Mouse (Mus musculus): ENCODE results near the gene St3gal3. TPM values are rescaled to one million over a fixed set of nuclear protein-coding genes. Genes with fewer than 3 reads are reported as not detected.

The St3gal3 gene
- polyA plus RNA-seq, 1 experiment from 2014 or later, result 6.2 TPM

DNA sequence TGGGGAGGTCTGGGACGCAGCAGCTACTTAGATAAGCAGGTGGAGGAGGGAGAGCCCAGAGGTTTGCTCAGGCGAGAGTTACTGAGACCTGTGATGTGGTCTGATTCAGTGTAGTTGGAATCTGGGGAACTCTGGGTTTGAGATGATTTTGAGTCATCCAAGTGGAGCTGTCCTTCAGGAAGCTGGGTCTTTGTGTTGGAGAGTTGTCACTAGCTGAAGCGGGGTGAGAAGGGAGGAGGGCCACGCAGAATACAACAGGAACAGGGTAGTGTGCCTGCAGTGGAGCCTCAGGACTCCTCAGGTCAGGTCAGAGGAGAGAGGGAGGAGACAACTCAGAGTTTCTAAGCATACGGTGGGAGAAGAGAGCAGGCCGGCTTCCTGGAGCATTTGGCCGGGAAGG is 134.8 kb downstream of the St3gal3 start:
- Histone ChIP-seq H3K4me2 (ENCODE audit: low read length) (no peak overlapping the region), H3K36me3 (ENCODE audit: control insufficient read depth, insufficient read depth, low read length) (no peaks in the 10 kb centered on the region), H3K4me3 (ENCODE audit: control insufficient read depth in 1 of 2, insufficient read depth in 1 of 2, low read depth in 1 of 2, low read length in 2 of 2) (no peak overlapping the region), H3K27ac (replicated peaks in 1 of 2; ENCODE audit: control insufficient read depth in 1 of 2, insufficient read depth in 1 of 2, low read depth in 2 of 2, low read length in 2 of 2) (peak overlapping the region in 1 of 2 experiments; percentile 30; a peak in 1 of 4 replicates), H3K9ac (ENCODE audit: low read length) (no peak overlapping the region), H3K9me3 (ENCODE audit: control insufficient read depth, low read length) (no peaks in the 10 kb centered on the region), H3K4me1 (ENCODE audit: control insufficient read depth in 2 of 2, insufficient read depth in 2 of 2, low read length in 2 of 2) (peaks cover 33 to 38% of the 10 kb centered on the region in 2 experiments), H3K27me3 (ENCODE audit: control insufficient read depth, insufficient read depth, low read length) (no peaks in the 10 kb centered on the region)
- ATAC-seq (ENCODE audit: insufficient number of reproducible peaks, insufficient read depth, low FRiP score, low read depth), result no peak
- WGBS, result 40% methylated on average over 7 of the region's 7 CpGs

DNA sequence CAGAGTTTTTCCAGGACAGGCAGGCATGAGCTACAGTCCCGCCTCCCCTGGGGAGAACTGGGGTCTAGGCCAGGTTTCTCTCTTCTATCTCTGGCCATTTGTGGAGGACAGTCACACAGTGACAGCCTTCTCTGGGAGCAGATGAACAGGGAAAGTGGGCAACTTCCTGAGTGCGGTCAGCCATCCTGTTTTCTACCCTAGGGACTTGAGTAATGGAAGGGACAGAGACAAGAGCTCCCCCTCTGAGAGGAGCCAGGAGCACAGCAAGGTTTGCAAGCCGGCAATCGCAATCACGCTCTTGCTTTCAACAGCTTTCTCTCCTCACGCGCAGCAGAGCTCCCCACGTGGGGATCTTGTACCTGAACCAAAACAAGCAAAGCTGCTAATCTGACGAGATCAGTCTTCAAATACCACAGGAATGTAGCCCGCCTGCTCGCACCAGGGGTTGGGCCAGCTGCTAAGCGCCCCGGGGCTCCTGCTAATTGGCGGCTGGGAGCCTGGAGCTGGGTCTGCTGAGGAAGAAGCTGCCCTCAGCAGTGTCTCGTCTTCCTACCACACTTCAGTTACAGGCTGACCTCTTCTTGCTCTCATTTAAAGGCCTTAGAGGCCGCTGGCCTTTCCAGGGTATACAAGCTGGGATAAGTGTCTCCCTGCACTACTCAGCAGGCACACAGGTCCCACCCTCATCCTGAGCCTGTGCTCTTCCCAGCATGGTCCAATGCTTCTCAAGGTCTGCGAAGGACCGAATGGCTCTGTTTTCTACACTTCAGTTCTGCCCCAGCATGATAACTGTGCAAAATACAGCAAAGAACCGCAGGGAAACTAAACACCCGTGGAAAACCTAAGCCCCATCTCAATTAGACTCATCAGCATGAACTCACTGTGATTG is 137.1 kb downstream of the St3gal3 start:
- peak; percentile 52 for ATAC-seq (ENCODE audit: insufficient number of reproducible peaks, insufficient read depth, low FRiP score, low read depth)
- peak overlapping the region; percentile 31 for H3K9ac ChIP-seq (ENCODE audit: low read length)

DNA sequence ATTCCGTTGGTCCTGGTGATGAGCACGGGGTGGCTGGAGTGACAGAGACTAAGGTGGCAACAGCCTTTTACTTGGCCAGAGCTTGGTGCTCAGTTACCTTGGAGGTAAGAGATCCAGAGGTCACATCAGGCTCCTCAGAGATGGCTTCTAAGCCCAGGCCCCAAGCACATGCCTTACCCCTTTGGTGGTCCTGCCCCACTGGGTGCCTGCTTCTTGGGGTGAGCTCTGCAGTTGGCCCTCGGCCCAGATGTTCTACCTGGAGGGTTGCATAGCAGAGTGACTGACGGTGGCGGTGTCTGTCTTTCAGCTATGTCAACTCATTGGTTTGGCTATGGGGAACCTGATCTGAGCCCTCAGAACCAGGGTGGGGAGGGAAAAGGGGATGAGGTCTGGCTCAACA is 138.0 kb downstream of the St3gal3 start:
- no peak for ATAC-seq (ENCODE audit: insufficient number of reproducible peaks, insufficient read depth, low FRiP score, low read depth)
- no peak overlapping the region for H3K9ac ChIP-seq (ENCODE audit: low read length)
- WGBS, result 79% methylated on average over 5 of the region's 5 CpGs
- H3K9me3 ChIP-seq (ENCODE audit: control insufficient read depth, low read length), result no peaks in the 10 kb centered on the region
- H3K27ac ChIP-seq (replicated peaks in 1 of 2; ENCODE audit: control insufficient read depth in 1 of 2, insufficient read depth in 1 of 2, low read depth in 2 of 2, low read length in 2 of 2), result no peak overlapping the region
- H3K4me1 ChIP-seq (ENCODE audit: control insufficient read depth in 2 of 2, insufficient read depth in 2 of 2, low read length in 2 of 2), result peaks cover 33 to 38% of the 10 kb centered on the region in 2 experiments
- H3K36me3 ChIP-seq (ENCODE audit: control insufficient read depth, insufficient read depth, low read length), result no peaks in the 10 kb centered on the region
- H3K4me2 ChIP-seq (ENCODE audit: low read length), result no peak overlapping the region
- H3K4me3 ChIP-seq (ENCODE audit: control insufficient read depth in 1 of 2, insufficient read depth in 1 of 2, low read depth in 1 of 2, low read length in 2 of 2), result no peak overlapping the region
- no peaks in the 10 kb centered on the region for H3K27me3 ChIP-seq (ENCODE audit: control insufficient read depth, insufficient read depth, low read length)

More for the DNA sequence above, 137.1 kb downstream of the St3gal3 start:
- H3K9me3 ChIP-seq (ENCODE audit: control insufficient read depth, low read length), result no peaks in the 10 kb centered on the region
- H3K4me2 ChIP-seq (ENCODE audit: low read length), result peak overlapping the region; percentile 54
- H3K4me1 ChIP-seq (ENCODE audit: control insufficient read depth in 2 of 2, insufficient read depth in 2 of 2, low read length in 2 of 2), result peaks cover 33 to 38% of the 10 kb centered on the region in 2 experiments
- H3K4me3 ChIP-seq (ENCODE audit: control insufficient read depth in 1 of 2, insufficient read depth in 1 of 2, low read depth in 1 of 2, low read length in 2 of 2), result peak overlapping the region in 1 of 2 experiments; percentile 0; a peak in 1 of 4 replicates
- H3K36me3 ChIP-seq (ENCODE audit: control insufficient read depth, insufficient read depth, low read length), result no peaks in the 10 kb centered on the region
- WGBS, result 8% methylated on average over 20 of the region's 20 CpGs
- H3K27ac ChIP-seq (replicated peaks in 1 of 2; ENCODE audit: control insufficient read depth in 1 of 2, insufficient read depth in 1 of 2, low read depth in 2 of 2, low read length in 2 of 2), result peak overlapping the region in 1 of 2 experiments; percentile 14; a peak in 2 of 4 replicates
- no peaks in the 10 kb centered on the region for H3K27me3 ChIP-seq (ENCODE audit: control insufficient read depth, insufficient read depth, low read length)

DNA sequence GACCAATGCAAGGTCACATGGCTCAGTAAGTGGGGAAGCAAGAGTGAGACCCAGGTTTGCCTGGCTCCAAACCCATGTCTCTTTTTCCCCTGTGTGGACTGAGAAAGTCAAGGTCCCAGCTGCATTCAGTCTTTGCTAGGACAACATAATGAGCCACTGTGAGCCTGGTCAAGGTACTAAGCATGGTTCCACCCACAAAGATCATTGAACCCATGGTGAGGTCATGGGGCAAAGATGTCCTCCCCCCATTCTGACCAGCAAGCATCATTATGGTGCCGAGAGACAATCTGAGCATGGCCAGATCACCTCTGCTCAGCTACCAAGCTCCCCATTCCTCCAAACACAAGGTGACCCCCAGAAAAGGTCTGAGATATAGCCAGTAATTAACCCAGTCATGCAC is 139.3 kb downstream of the St3gal3 start:
- Histone ChIP-seq H3K36me3 (ENCODE audit: control insufficient read depth, insufficient read depth, low read length) (no peaks in the 10 kb centered on the region), H3K27me3 (ENCODE audit: control insufficient read depth, insufficient read depth, low read length) (no peaks in the 10 kb centered on the region), H3K9me3 (ENCODE audit: control insufficient read depth, low read length) (no peaks in the 10 kb centered on the region), H3K4me3 (ENCODE audit: control insufficient read depth in 1 of 2, insufficient read depth in 1 of 2, low read depth in 1 of 2, low read length in 2 of 2) (no peak overlapping the region), H3K27ac (replicated peaks in 1 of 2; ENCODE audit: control insufficient read depth in 1 of 2, insufficient read depth in 1 of 2, low read depth in 2 of 2, low read length in 2 of 2) (no peak overlapping the region), H3K4me1 (ENCODE audit: control insufficient read depth in 2 of 2, insufficient read depth in 2 of 2, low read length in 2 of 2) (peaks cover 29% of the 10 kb centered on the region in 2 experiments), H3K9ac (ENCODE audit: low read length) (no peak overlapping the region), H3K4me2 (ENCODE audit: low read length) (no peak overlapping the region)
- 100% methylated on average over 1 of the region's 1 CpGs for WGBS
- no peak for ATAC-seq (ENCODE audit: insufficient number of reproducible peaks, insufficient read depth, low FRiP score, low read depth)

DNA sequence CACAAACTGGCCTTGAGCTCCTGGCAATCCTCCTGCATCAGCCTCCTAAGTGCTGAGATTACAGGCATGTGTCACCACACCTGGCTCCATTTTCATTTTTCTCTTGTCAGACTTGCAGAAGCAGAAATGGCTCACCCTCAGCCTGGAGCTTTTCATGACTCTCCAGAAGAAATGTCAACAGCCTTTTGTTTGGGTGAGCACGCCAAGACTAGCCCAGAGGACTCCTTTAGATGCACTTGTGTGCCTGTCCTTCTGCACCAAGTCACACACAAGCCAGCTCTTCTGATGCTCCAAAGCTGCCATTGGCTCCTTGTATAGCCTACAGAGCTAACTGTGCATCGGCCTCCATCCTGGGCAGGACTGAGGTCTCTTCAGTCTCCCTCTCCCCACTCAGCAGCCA is 141.3 kb downstream of the St3gal3 start:
- no peak for ATAC-seq (ENCODE audit: insufficient number of reproducible peaks, insufficient read depth, low FRiP score, low read depth)
- Histone ChIP-seq H3K4me1 (ENCODE audit: control insufficient read depth in 2 of 2, insufficient read depth in 2 of 2, low read length in 2 of 2) (peaks cover 20 to 22% of the 10 kb centered on the region in 2 experiments), H3K9me3 (ENCODE audit: control insufficient read depth, low read length) (no peaks in the 10 kb centered on the region), H3K4me2 (ENCODE audit: low read length) (no peak overlapping the region), H3K9ac (ENCODE audit: low read length) (no peak overlapping the region), H3K27ac (replicated peaks in 1 of 2; ENCODE audit: control insufficient read depth in 1 of 2, insufficient read depth in 1 of 2, low read depth in 2 of 2, low read length in 2 of 2) (no peak overlapping the region), H3K27me3 (ENCODE audit: control insufficient read depth, insufficient read depth, low read length) (no peaks in the 10 kb centered on the region), H3K4me3 (ENCODE audit: control insufficient read depth in 1 of 2, insufficient read depth in 1 of 2, low read depth in 1 of 2, low read length in 2 of 2) (no peak overlapping the region), H3K36me3 (ENCODE audit: control insufficient read depth, insufficient read depth, low read length) (no peaks in the 10 kb centered on the region)
- 90% methylated on average over 2 of the region's 2 CpGs for WGBS

GRCm38 (mm10) chr4:117992872-117993271 is 141.8 kb downstream of the St3gal3 start:
- no peak for ATAC-seq (ENCODE audit: insufficient number of reproducible peaks, insufficient read depth, low FRiP score, low read depth)
- H3K27me3 ChIP-seq (ENCODE audit: control insufficient read depth, insufficient read depth, low read length), result no peaks in the 10 kb centered on the region
- no peaks in the 10 kb centered on the region for H3K36me3 ChIP-seq (ENCODE audit: control insufficient read depth, insufficient read depth, low read length)
- H3K9ac ChIP-seq (ENCODE audit: low read length), result no peak overlapping the region
- WGBS, result 65% methylated on average over 7 of the region's 7 CpGs
- H3K4me2 ChIP-seq (ENCODE audit: low read length), result no peak overlapping the region
- H3K4me3 ChIP-seq (ENCODE audit: control insufficient read depth in 1 of 2, insufficient read depth in 1 of 2, low read depth in 1 of 2, low read length in 2 of 2), result no peak overlapping the region
- H3K27ac ChIP-seq (replicated peaks in 1 of 2; ENCODE audit: control insufficient read depth in 1 of 2, insufficient read depth in 1 of 2, low read depth in 2 of 2, low read length in 2 of 2), result no peak overlapping the region
- no peaks in the 10 kb centered on the region for H3K9me3 ChIP-seq (ENCODE audit: control insufficient read depth, low read length)
- peaks cover 17 to 21% of the 10 kb centered on the region in 2 experiments for H3K4me1 ChIP-seq (ENCODE audit: control insufficient read depth in 2 of 2, insufficient read depth in 2 of 2, low read length in 2 of 2)

DNA sequence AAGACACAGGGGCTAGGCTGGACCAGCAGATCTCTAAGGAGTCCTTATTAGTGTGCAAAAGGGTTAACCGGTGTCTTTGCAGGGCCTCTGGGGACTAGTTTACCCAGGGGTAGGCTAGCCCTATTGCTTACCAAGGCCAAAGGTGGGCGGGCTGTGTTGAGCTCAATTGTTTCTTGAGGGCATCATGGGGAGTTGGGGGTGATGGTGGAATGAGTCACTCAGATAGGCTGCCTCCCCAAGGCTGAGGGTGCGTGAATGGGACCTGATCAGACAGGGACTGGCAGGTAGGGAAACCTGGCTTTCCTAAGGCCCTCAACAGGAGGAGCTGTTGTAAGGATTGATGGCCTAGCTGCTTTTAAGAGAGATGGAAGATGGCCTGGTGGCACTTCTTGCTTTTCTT is 142.7 kb downstream of the St3gal3 start:
- Histone ChIP-seq H3K4me3 (ENCODE audit: control insufficient read depth in 1 of 2, insufficient read depth in 1 of 2, low read depth in 1 of 2, low read length in 2 of 2) (no peak overlapping the region), H3K27me3 (ENCODE audit: control insufficient read depth, insufficient read depth, low read length) (no peaks in the 10 kb centered on the region), H3K36me3 (ENCODE audit: control insufficient read depth, insufficient read depth, low read length) (no peaks in the 10 kb centered on the region), H3K4me2 (ENCODE audit: low read length) (no peak overlapping the region), H3K4me1 (ENCODE audit: control insufficient read depth in 2 of 2, insufficient read depth in 2 of 2, low read length in 2 of 2) (peaks cover 16 to 20% of the 10 kb centered on the region in 2 experiments), H3K27ac (replicated peaks in 1 of 2; ENCODE audit: control insufficient read depth in 1 of 2, insufficient read depth in 1 of 2, low read depth in 2 of 2, low read length in 2 of 2) (no peak overlapping the region), H3K9me3 (ENCODE audit: control insufficient read depth, low read length) (no peaks in the 10 kb centered on the region), H3K9ac (ENCODE audit: low read length) (no peak overlapping the region)
- WGBS, result 85% methylated on average over 3 of the region's 3 CpGs
- no peak for ATAC-seq (ENCODE audit: insufficient number of reproducible peaks, insufficient read depth, low FRiP score, low read depth)

Data from heart, embryonic 14.5 days (tissue).